Mouse (Mus musculus): ENCODE results near the gene Tekt5. TPM values are rescaled to one million over a fixed set of nuclear protein-coding genes. Genes with fewer than 3 reads are reported as not detected.
A peak's percentile ranks its signal among the peaks of the same experiment; 100 is the strongest.

Tekt5 gene
- polyA plus RNA-seq, 1 experiment from 2014 or later = 0.24 TPM

- Histone ChIP-seq H3K4me3 (no peak overlapping the region), H3K9me3 (replicated peaks) (peaks cover 4% of the 10 kb centered on the region; the same call in 1 of the 2 replicates), H3K4me1 (replicated peaks) (peaks cover 7% of the 10 kb centered on the region), H3K36me3 (peaks cover 83% of the 10 kb centered on the region), H3K9ac (no peak overlapping the region), H3K27me3 (replicated peaks) (no peaks in the 10 kb centered on the region), H3K4me2 (no peak overlapping the region), H3K27ac (ENCODE audit: poor library complexity, severe bottlenecking) (no peak overlapping the region)
- 86% methylated on average over 4 of the region's 4 CpGs for WGBS
- ATAC-seq (ENCODE audit: insufficient number of reproducible peaks, low FRiP score) = no peak
These were observed 21.6 kb upstream of the Tekt5 start for GRCm38 (mm10) chr16:10416866-10417265.

GRCm38 (mm10) chr16:10415976-10416375, 20.7 kb upstream of the Tekt5 start:
- H3K4me3 ChIP-seq = no peak overlapping the region
- peaks cover 7% of the 10 kb centered on the region for H3K4me1 ChIP-seq (replicated peaks)
- peaks cover 4% of the 10 kb centered on the region; the same call in 1 of the 2 replicates for H3K9me3 ChIP-seq (replicated peaks)
- H3K27ac ChIP-seq (ENCODE audit: poor library complexity, severe bottlenecking) = no peak overlapping the region
- ATAC-seq (ENCODE audit: insufficient number of reproducible peaks, low FRiP score) = no peak
- 83% methylated on average over 6 of the region's 6 CpGs for WGBS
- H3K9ac ChIP-seq = no peak overlapping the region
- H3K36me3 ChIP-seq = peaks cover 74% of the 10 kb centered on the region
- no peaks in the 10 kb centered on the region for H3K27me3 ChIP-seq (replicated peaks)
- H3K4me2 ChIP-seq = no peak overlapping the region

- Histone ChIP-seq H3K27me3 (replicated peaks) (0 out of 2 replicates have a peak, but pooled peaks cover 6% of the 10 kb centered on the region), H3K9me3 (replicated peaks) (peaks cover 4% of the 10 kb centered on the region; the same call in 1 of the 2 replicates), H3K4me1 (replicated peaks) (peaks cover 7% of the 10 kb centered on the region), H3K36me3 (peaks cover 37% of the 10 kb centered on the region), H3K4me2 (peak within 1 kb of the TSS; percentile 83), H3K4me3 (peak within 1 kb of the TSS; percentile 69), H3K9ac (peak within 1 kb of the TSS; percentile 78), H3K27ac (ENCODE audit: poor library complexity, severe bottlenecking) (peak within 1 kb of the TSS; percentile 78)
- peak; percentile 95 for ATAC-seq (ENCODE audit: insufficient number of reproducible peaks, low FRiP score)
- WGBS = 2% methylated on average over 56 of the region's 56 CpGs
These were observed 16.8 kb upstream of the Tekt5 start, which contains the start of gene Nubp1 for GRCm38 (mm10) chr16:10411764-10412746. Gene Nubp1 (plus strand): TSS chr16:10411948.

- H3K9me3 ChIP-seq (replicated peaks) = no peaks in the 10 kb centered on the region
- 31% methylated on average over 7 of the region's 7 CpGs for WGBS
- H3K4me3 ChIP-seq = no peak overlapping the region
- H3K27ac ChIP-seq (ENCODE audit: poor library complexity, severe bottlenecking) = no peak overlapping the region
- no peak overlapping the region for H3K9ac ChIP-seq
- ATAC-seq (ENCODE audit: insufficient number of reproducible peaks, low FRiP score) = no peak
- peaks cover 9% of the 10 kb centered on the region for H3K4me1 ChIP-seq (replicated peaks)
- H3K27me3 ChIP-seq (replicated peaks) = peaks cover 11% of the 10 kb centered on the region; the same call in 1 of the 2 replicates
- no peaks in the 10 kb centered on the region for H3K36me3 ChIP-seq
- no peak overlapping the region for H3K4me2 ChIP-seq
These were observed 3.9 kb upstream of the Tekt5 start for GRCm38 (mm10) chr16:10399160-10399559.

- Histone ChIP-seq H3K9me3 (replicated peaks) (no peaks in the 10 kb centered on the region), H3K27me3 (replicated peaks) (peaks cover 14% of the 10 kb centered on the region; the same call in 1 of the 2 replicates), H3K36me3 (no peaks in the 10 kb centered on the region), H3K9ac (no peak overlapping the region), H3K27ac (ENCODE audit: poor library complexity, severe bottlenecking) (no peak overlapping the region), H3K4me1 (replicated peaks) (peaks cover 9% of the 10 kb centered on the region), H3K4me2 (no peak overlapping the region), H3K4me3 (no peak overlapping the region)
- ATAC-seq (ENCODE audit: insufficient number of reproducible peaks, low FRiP score) = no peak
- 64% methylated on average over 5 of the region's 5 CpGs for WGBS
These were observed 3.5 kb upstream of the Tekt5 start for GRCm38 (mm10) chr16:10398755-10399154.

- Histone ChIP-seq H3K9me3 (replicated peaks) (no peaks in the 10 kb centered on the region), H3K27ac (ENCODE audit: poor library complexity, severe bottlenecking) (no peak overlapping the region), H3K9ac (no peak overlapping the region), H3K27me3 (replicated peaks) (peaks cover 17% of the 10 kb centered on the region; the same call in 1 of the 2 replicates), H3K4me3 (no peak overlapping the region), H3K4me2 (no peak overlapping the region), H3K36me3 (no peaks in the 10 kb centered on the region), H3K4me1 (replicated peaks) (peaks cover 9% of the 10 kb centered on the region)
- WGBS = 70% methylated on average over 9 of the region's 9 CpGs
- ATAC-seq (ENCODE audit: insufficient number of reproducible peaks, low FRiP score) = no peak
These were observed 2.7 kb downstream of the Tekt5 start for GRCm38 (mm10) chr16:10392587-10392986.

GRCm38 (mm10) chr16:10388634-10389365, 6.5 kb downstream of the Tekt5 start:
- Histone ChIP-seq H3K36me3 (no peaks in the 10 kb centered on the region), H3K9ac (no peak overlapping the region), H3K4me1 (replicated peaks) (no peaks in the 10 kb centered on the region; the same call in 1 of the 2 replicates), H3K27me3 (replicated peaks) (peaks cover 3% of the 10 kb centered on the region; the same call in 1 of the 2 replicates), H3K4me2 (no peak overlapping the region), H3K4me3 (no peak overlapping the region), H3K9me3 (replicated peaks) (no peaks in the 10 kb centered on the region), H3K27ac (ENCODE audit: poor library complexity, severe bottlenecking) (no peak overlapping the region)
- no peak for ATAC-seq (ENCODE audit: insufficient number of reproducible peaks, low FRiP score)
- WGBS = 83% methylated on average over 6 of the region's 6 CpGs

- Histone ChIP-seq H3K4me1 (replicated peaks) (no peaks in the 10 kb centered on the region; the same call in 1 of the 2 replicates), H3K27me3 (replicated peaks) (no peaks in the 10 kb centered on the region), H3K9ac (no peak overlapping the region), H3K36me3 (no peaks in the 10 kb centered on the region), H3K4me3 (no peak overlapping the region), H3K4me2 (no peak overlapping the region), H3K9me3 (replicated peaks) (no peaks in the 10 kb centered on the region), H3K27ac (ENCODE audit: poor library complexity, severe bottlenecking) (no peak overlapping the region)
- WGBS = 82% methylated on average over 12 of the region's 12 CpGs
- no peak for ATAC-seq (ENCODE audit: insufficient number of reproducible peaks, low FRiP score)
These were observed 10.0 kb downstream of the Tekt5 start for GRCm38 (mm10) chr16:10385261-10385660.

GRCm38 (mm10) chr16:10384544-10384943, 10.7 kb downstream of the Tekt5 start:
- no peaks in the 10 kb centered on the region for H3K36me3 ChIP-seq
- ATAC-seq (ENCODE audit: insufficient number of reproducible peaks, low FRiP score) = peak; percentile 82
- no peaks in the 10 kb centered on the region; the same call in 1 of the 2 replicates for H3K4me1 ChIP-seq (replicated peaks)
- no peak overlapping the region for H3K4me3 ChIP-seq
- no peak overlapping the region for H3K9ac ChIP-seq
- H3K27ac ChIP-seq (ENCODE audit: poor library complexity, severe bottlenecking) = no peak overlapping the region; the same call in 1 of the 2 replicates
- H3K27me3 ChIP-seq (replicated peaks) = no peaks in the 10 kb centered on the region
- H3K9me3 ChIP-seq (replicated peaks) = no peaks in the 10 kb centered on the region
- H3K4me2 ChIP-seq = peak overlapping the region; percentile 56
- WGBS = 61% methylated on average over 3 of the region's 3 CpGs

GRCm38 (mm10) chr16:10384060-10384497, 11.2 kb downstream of the Tekt5 start:
- H3K9ac ChIP-seq = no peak overlapping the region
- no peaks in the 10 kb centered on the region for H3K9me3 ChIP-seq (replicated peaks)
- H3K4me3 ChIP-seq = peak overlapping the region; percentile 24; the same call in 1 of the 2 replicates
- H3K36me3 ChIP-seq = no peaks in the 10 kb centered on the region
- H3K27ac ChIP-seq (ENCODE audit: poor library complexity, severe bottlenecking) = no peak overlapping the region
- H3K4me1 ChIP-seq (replicated peaks) = no peaks in the 10 kb centered on the region; the same call in 1 of the 2 replicates
- peak overlapping the region; percentile 56 for H3K4me2 ChIP-seq
- ATAC-seq (ENCODE audit: insufficient number of reproducible peaks, low FRiP score) = peak; percentile 96
- no peaks in the 10 kb centered on the region for H3K27me3 ChIP-seq (replicated peaks)
- 13% methylated on average over 8 of the region's 8 CpGs for WGBS

Data from heart, embryonic 12.5 days (tissue).